Mouse (Mus musculus) hindbrain, embryonic 14.5 days (tissue): ENCODE results near the gene Tmem138. TPM values are rescaled to one million over a fixed set of nuclear protein-coding genes. Genes with fewer than 3 reads are reported as not detected.
A peak's percentile ranks its signal among the peaks of the same experiment; 100 is the strongest.

Experiments used
- ATAC-seq: fragments of 200-750 bp; cut with Nextera tagmentation; 2 replicates; pipeline ENCODE4 v1.8.0; 2017; ENCODE audit warnings: moderate number of reproducible peaks, mild to moderate bottlenecking, moderate TSS enrichment, moderate library complexity; ENCODE audit not compliant: low FRiP score
- DNase-seq: peaks from one replicate; pipeline ENCODE4 v3.0.0-alpha.2; 2015; ENCODE audit warnings: low spot score
- H3K27ac ChIP-seq: fragments of 300-500 bp; sonication (generic); 2 replicates; pipeline ENCODE4 v1.5.1; 2014; ENCODE audit warnings: mild to moderate bottlenecking, moderate library complexity
- H3K27me3 ChIP-seq: fragments of 300-500 bp; sonication (generic); 2 replicates; pipeline ENCODE4 v1.6.1; 2014; ENCODE audit warnings: mild to moderate bottlenecking, low read length, mixed read lengths; ENCODE audit not compliant: control insufficient read depth, insufficient read depth
- H3K36me3 ChIP-seq: fragments of 300-500 bp; sonication (generic); replicated peaks from 2 replicates; pipeline ENCODE4 v1.6.1; 2014; ENCODE audit not compliant: control insufficient read depth, insufficient read depth
- H3K4me1 ChIP-seq: fragments of 300-500 bp; sonication (generic); replicated peaks from 2 replicates; pipeline ENCODE4 v1.6.1; 2014; ENCODE audit warnings: antibody characterized with exemption, low read length, mixed read lengths; ENCODE audit not compliant: control insufficient read depth, insufficient read depth
- H3K4me2 ChIP-seq: fragments of 300-500 bp; sonication (generic); replicated peaks from 2 replicates; pipeline ENCODE4 v1.6.1; 2014; ENCODE audit warnings: mild to moderate bottlenecking, moderate library complexity
- H3K4me3 ChIP-seq: fragments of 300-500 bp; sonication (generic); replicated peaks from 2 replicates; pipeline ENCODE4 v1.5.1; 2014; ENCODE audit warnings: mild to moderate bottlenecking, low read length
- H3K9ac ChIP-seq: fragments of 300-500 bp; sonication (generic); 2 replicates; pipeline ENCODE4 v1.6.1; 2014
- H3K9me3 ChIP-seq: fragments of 300-500 bp; sonication (generic); 2 replicates; pipeline ENCODE4 v1.6.1; 2016; ENCODE audit warnings: low read length; ENCODE audit not compliant: control insufficient read depth
- WGBS: fragments of 180-500 bp; shearing (Covaris S2); extraction: QIAGEN DNeasy Blood & Tissue Kit; methylation state at CpG from one replicate; pipeline ENCODE4 v1.1.7; 2014; 5-methylcytosine and 5-hydroxymethylcytosine counted together
- polyA plus RNA-seq: library from polyadenylated mRNA; unstranded; fragments of >200 nt; fragmentation: Nextera tagmentation; extraction: Ambion mirVana; gene quantifications from 2 replicates; pipeline ENCODE4 v1.2.1, GENCODE M21; 2014

The Tmem138 gene
- polyA plus RNA-seq, 1 experiment from 2014 or later: 40.3 TPM

DNA sequence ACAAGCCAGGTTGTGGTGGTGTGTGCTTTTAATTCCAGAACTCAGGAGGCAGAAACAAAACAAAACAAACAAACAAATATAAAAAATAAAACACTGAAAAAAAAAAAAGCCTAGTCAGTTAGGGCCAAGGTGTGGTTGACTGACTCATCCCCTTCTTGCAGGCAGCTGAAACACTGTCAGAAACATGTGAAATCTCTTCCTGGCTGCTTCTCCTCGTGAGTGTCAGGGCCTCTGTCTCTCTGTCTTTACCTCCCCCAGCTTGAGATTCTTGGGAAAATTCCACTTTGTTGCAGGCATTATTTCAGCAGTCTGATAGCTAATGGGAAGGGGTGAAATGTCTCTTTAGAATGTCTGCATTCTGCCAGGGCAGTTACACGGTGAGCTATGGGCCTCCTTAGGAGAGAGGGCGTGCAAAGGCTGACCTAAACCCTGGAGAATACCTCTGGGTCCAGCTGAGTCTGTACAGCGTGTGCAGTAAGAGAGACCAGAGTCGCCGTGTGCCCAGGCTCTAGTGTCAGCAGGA, 25.1 kb upstream of the Tmem138 start:
- peak overlapping the region; percentile 29 for H3K4me3 ChIP-seq
- 0 out of 2 replicates have a peak, but pooled peaks have one; percentile 16 for ATAC-seq
- DNase-seq: peak; percentile 52
- H3K27ac ChIP-seq: peak overlapping the region; percentile 96
- WGBS: 2% methylated on average over 6 of the region's 6 CpGs
- peak overlapping the region; percentile 59 for H3K4me2 ChIP-seq
- no peaks in the 10 kb centered on the region for H3K9me3 ChIP-seq
- H3K4me1 ChIP-seq: peaks cover 29% of the 10 kb centered on the region
- peak overlapping the region; percentile 77 for H3K9ac ChIP-seq
- H3K36me3 ChIP-seq: peaks cover 19% of the 10 kb centered on the region
- no peaks in the 10 kb centered on the region for H3K27me3 ChIP-seq

DNA sequence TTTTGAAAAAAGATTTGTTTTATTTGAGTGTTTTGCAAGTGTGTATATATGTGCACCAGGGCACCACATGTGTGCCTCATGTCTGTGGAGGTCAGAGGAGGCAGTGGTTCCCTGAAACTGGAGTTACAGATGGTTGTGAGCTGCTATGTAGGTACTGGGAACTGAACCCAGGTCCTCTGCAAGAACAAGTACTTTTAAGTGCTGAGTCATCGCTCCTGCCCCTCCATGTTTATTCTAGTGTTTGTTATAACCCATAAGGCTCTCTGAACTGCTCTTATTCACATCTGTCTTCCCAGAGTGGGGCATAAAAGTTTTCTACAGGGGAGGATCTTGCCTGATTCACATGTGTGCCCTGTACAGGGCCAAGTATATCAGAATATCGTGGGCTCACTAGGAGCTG, 22.5 kb upstream of the Tmem138 start:
- H3K27me3 ChIP-seq: no peaks in the 10 kb centered on the region
- H3K9me3 ChIP-seq: no peaks in the 10 kb centered on the region
- 91% methylated on average over 2 of the region's 2 CpGs for WGBS
- ATAC-seq: no peak
- peaks cover 17% of the 10 kb centered on the region for H3K4me1 ChIP-seq
- H3K27ac ChIP-seq: no peak overlapping the region
- peaks cover 30% of the 10 kb centered on the region for H3K36me3 ChIP-seq
- H3K4me2 ChIP-seq: no peak overlapping the region
- no peak overlapping the region for H3K4me3 ChIP-seq
- no peak overlapping the region for H3K9ac ChIP-seq
- DNase-seq: no peak

GRCm38 (mm10) chr19:10598188-10598587, 21.0 kb upstream of the Tmem138 start:
- Histone ChIP-seq H3K4me2 (no peak overlapping the region), H3K9ac (no peak overlapping the region), H3K4me3 (no peak overlapping the region), H3K27ac (no peak overlapping the region), H3K27me3 (no peaks in the 10 kb centered on the region), H3K4me1 (peaks cover 9% of the 10 kb centered on the region; the same call in 1 of the 2 replicates), H3K36me3 (peaks cover 43% of the 10 kb centered on the region), H3K9me3 (no peaks in the 10 kb centered on the region)
- DNase-seq (no peak), ATAC-seq (no peak)
- WGBS: 42% methylated on average over 3 of the region's 3 CpGs

DNA sequence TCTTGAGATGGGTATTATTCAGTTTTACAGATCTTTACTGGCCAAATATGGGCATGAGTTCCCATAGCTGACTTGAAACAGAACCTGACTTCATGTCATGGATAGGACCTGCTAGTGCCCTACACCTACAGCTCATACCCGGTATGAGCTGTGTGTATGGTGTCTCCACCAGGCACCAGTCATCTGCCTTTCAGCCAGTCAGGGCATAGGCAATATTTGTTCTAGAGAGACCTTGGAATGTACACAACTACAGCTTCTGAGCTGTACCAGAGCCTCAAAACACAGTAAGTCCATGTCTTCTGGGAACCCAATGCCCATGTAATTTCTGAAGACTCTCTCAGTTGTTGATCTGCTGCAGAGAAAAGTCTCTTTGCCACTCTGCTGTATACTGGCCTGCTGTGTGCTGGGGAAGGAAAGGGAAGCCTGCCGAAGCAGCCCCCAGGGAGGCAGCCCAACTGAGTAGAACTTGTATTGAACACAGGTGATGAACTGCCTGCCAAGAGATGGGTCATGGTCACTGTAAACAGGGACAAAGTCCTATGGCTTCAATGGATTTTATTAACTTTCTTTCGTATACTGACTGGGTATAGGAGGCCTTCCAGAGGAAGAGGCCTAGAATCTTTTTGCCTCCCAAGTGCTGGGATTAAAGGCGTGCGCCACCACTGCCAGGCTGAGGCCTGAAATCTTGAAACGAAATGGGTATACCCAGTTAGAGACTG, 14.7 kb upstream of the Tmem138 start:
- WGBS: 90% methylated on average over 6 of the region's 6 CpGs
- no peak for ATAC-seq

DNA sequence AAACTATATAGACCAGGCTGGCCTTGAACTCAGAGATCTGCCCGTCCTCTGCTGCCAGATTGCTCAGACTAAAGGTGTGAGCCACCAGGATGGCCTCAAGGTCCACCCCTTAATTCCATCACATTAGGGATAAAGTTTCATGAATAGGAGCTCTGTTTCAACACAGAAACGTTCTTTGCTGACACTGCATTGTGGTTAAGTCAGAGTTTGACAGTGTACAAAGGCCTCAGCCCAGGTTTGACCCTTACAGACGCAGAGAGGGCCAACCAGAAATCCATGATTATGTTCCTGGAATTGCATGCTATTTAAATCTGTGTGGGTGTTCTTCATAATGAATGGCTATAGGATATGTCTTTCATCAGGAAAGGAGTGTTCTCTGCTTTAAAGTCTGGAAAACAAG, 13.1 kb upstream of the Tmem138 start:
- Histone ChIP-seq H3K4me2 (no peak overlapping the region), H3K27me3 (no peaks in the 10 kb centered on the region), H3K27ac (no peak overlapping the region), H3K9me3 (no peaks in the 10 kb centered on the region), H3K36me3 (peaks cover 34% of the 10 kb centered on the region), H3K4me1 (no peaks in the 10 kb centered on the region), H3K4me3 (no peak overlapping the region), H3K9ac (no peak overlapping the region)
- 71% methylated on average over 3 of the region's 3 CpGs for WGBS
- DNase-seq (no peak), ATAC-seq (no peak)

More for the DNA sequence above, 14.7 kb upstream of the Tmem138 start:
- Histone ChIP-seq H3K4me3 (no peak overlapping the region), H3K27ac (no peak overlapping the region), H3K4me1 (no peaks in the 10 kb centered on the region), H3K36me3 (peaks cover 44% of the 10 kb centered on the region), H3K4me2 (no peak overlapping the region), H3K9me3 (no peaks in the 10 kb centered on the region), H3K27me3 (no peaks in the 10 kb centered on the region), H3K9ac (no peak overlapping the region)
- DNase-seq: no peak

DNA sequence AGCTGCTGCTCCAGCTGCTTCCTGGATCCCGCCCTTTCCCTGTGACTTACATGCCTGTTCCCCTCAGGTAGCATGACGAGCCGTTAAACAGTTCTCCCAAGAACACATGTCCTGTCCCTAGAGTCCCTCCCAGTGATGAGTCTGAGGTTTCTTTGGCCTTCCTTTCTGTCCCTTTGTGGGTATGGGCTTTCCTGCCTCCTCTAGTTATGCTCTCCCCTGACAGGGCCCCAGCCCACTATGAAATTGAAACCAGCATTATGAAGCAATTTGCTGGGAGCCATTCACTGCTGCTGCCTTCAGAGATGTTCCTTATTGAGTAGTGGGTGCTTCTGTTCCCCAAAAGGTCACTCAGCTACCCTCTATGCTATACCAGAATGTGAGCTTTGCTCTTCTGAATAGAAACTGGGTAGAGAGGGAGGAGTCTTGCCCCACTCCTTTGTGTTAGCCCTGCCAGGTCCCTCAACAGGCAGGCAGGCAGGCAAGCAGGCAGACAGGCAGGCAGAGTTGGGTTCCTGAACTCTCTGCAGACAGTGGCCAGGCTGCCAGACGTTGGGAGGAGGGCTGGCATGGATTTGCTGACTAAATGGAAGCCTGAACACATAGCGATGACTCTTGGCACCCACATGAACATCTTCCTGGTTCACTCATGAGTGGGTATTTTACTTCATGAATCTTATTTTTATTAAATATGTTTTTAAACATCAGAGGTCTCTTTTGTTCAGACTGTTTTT, 12.1 kb upstream of the Tmem138 start:
- H3K4me1 ChIP-seq: no peaks in the 10 kb centered on the region
- H3K4me2 ChIP-seq: no peak overlapping the region
- no peak overlapping the region for H3K4me3 ChIP-seq
- DNase-seq (no peak), ATAC-seq (no peak)
- H3K9ac ChIP-seq: no peak overlapping the region
- H3K27me3 ChIP-seq: no peaks in the 10 kb centered on the region
- peaks cover 28% of the 10 kb centered on the region for H3K36me3 ChIP-seq
- H3K9me3 ChIP-seq: no peaks in the 10 kb centered on the region
- 55% methylated on average over 5 of the region's 5 CpGs for WGBS
- H3K27ac ChIP-seq: no peak overlapping the region

GRCm38 (mm10) chr19:10587231-10587630, 10.1 kb upstream of the Tmem138 start:
- no peak for DNase-seq
- Histone ChIP-seq H3K9me3 (no peaks in the 10 kb centered on the region), H3K27ac (no peak overlapping the region), H3K36me3 (peaks cover 25% of the 10 kb centered on the region), H3K4me3 (no peak overlapping the region), H3K9ac (no peak overlapping the region), H3K4me1 (no peaks in the 10 kb centered on the region), H3K27me3 (no peaks in the 10 kb centered on the region), H3K4me2 (no peak overlapping the region)
- ATAC-seq: no peak
- 91% methylated on average over 8 of the region's 8 CpGs for WGBS

- 86% methylated on average over 8 of the region's 8 CpGs for WGBS
- Histone ChIP-seq H3K36me3 (peaks cover 15% of the 10 kb centered on the region), H3K4me3 (no peak overlapping the region), H3K27me3 (no peaks in the 10 kb centered on the region), H3K27ac (no peak overlapping the region), H3K9me3 (no peaks in the 10 kb centered on the region), H3K9ac (no peak overlapping the region), H3K4me2 (no peak overlapping the region), H3K4me1 (no peaks in the 10 kb centered on the region)
- ATAC-seq (no peak), DNase-seq (no peak)
Observed at GRCm38 (mm10) chr19:10585112-10585511, 8.0 kb upstream of the Tmem138 start.

DNA sequence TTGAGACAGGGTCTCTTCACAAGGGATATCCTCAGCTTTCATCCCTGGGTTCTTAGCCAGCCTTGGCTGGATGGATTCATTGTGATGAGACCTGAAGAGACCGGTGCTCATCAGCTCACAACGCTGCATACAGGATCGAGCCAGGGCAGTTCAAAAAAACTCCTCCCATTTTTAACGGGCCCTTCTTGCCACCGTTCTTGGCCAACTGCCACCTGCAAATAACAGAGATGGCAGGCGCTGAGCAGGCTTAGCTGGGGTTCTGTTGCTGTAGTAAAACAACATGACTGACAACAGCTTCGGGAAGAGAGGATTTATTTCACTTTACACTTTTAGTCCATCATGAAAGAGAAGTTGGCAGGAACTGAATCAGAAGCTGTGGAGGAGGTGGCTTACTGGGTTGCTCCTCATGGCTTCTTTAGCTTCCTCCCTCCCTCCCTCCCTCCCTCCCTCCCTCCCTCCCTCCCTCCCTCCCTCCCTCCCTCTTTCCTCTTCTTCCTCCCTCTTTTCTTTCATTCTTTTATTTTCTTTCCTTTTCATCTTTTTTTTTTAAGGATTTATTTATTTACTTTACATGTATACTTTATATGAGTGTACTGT, 6.5 kb upstream of the Tmem138 start:
- ATAC-seq: no peak
- H3K27ac ChIP-seq: no peak overlapping the region
- no peaks in the 10 kb centered on the region; the same call in 1 of the 2 replicates for H3K4me1 ChIP-seq
- peaks cover 15% of the 10 kb centered on the region for H3K36me3 ChIP-seq
- H3K4me2 ChIP-seq: no peak overlapping the region
- no peaks in the 10 kb centered on the region for H3K9me3 ChIP-seq
- WGBS: 73% methylated on average over 7 of the region's 7 CpGs
- H3K9ac ChIP-seq: no peak overlapping the region
- no peaks in the 10 kb centered on the region for H3K27me3 ChIP-seq
- DNase-seq: no peak
- no peak overlapping the region for H3K4me3 ChIP-seq
